Mouse (Mus musculus) CH12.LX (cell line): ENCODE measurements at regions not wholly inside any gene's neighbourhood (a gene's known extent, or its start where the extent isn't known, plus 50 kb on each side); places are given as distances from the start of the nearest gene placed in this dataset.

Experiments used
- DNase-seq: peaks from one replicate; pipeline ENCODE4 v3.0.0-alpha.2; 2013; ENCODE audit errors: extremely low read depth
- H3K27ac ChIP-seq: 2 replicates; pipeline ENCODE4 v1.5.1; 2012; ENCODE audit warnings: low read depth, mild to moderate bottlenecking, control low read depth, moderate library complexity; ENCODE audit not compliant: insufficient read depth
- H3K27me3 ChIP-seq: replicated peaks from 2 replicates; pipeline ENCODE3; 2012; ENCODE audit warnings: inconsistent platforms
- H3K36me3 ChIP-seq, 2 experiments: replicated peaks in 1 of 2; 2 replicates each; pipeline versions ENCODE3 to v1.6.1; 2012; ENCODE audit warnings: inconsistent platforms in 1 of 2, low read length in 1 of 2, mild to moderate bottlenecking in 1 of 2, mixed read lengths in 1 of 2, moderate library complexity in 1 of 2; ENCODE audit not compliant: control insufficient read depth in 1 of 2, insufficient read depth in 1 of 2
- H3K4me1 ChIP-seq, 2 experiments: 2 replicates each; pipeline ENCODE4 v1.6.1; 2012; ENCODE audit warnings: inconsistent platforms in 1 of 2, moderate library complexity in 1 of 2; ENCODE audit not compliant: insufficient read depth in 2 of 2, control insufficient read depth in 1 of 2
- H3K4me2 ChIP-seq: 2 replicates; pipeline ENCODE4 v1.6.1; 2012; ENCODE audit warnings: low read depth, mild to moderate bottlenecking, control low read depth; ENCODE audit not compliant: poor library complexity, insufficient read depth, severe bottlenecking
- H3K4me3 ChIP-seq, 3 experiments: fragments of 150-350 bp in 1 of 3; sonication (generic) in 1 of 3; replicated peaks in 1 of 3; 2 replicates each; pipeline versions ENCODE3 to v1.5.1; 2011 to 2012; ENCODE audit warnings: low read depth in 2 of 3, low read length in 2 of 3, mild to moderate bottlenecking in 2 of 3, moderate library complexity in 2 of 3, control low read depth in 1 of 3, improper control_type of control experiment in 1 of 3, inconsistent platforms in 1 of 3, mixed read lengths in 1 of 3; ENCODE audit not compliant: poor library complexity in 1 of 3
- H3K79me2 ChIP-seq: replicated peaks from 2 replicates; pipeline ENCODE4 v1.6.1; 2012; ENCODE audit warnings: mild to moderate bottlenecking, moderate library complexity; ENCODE audit not compliant: control insufficient read depth, poor library complexity, insufficient read depth, severe bottlenecking; ENCODE audit errors: extremely low read depth
- H3K9ac ChIP-seq: 2 replicates; pipeline ENCODE4 v1.6.1; 2012; ENCODE audit warnings: low read depth, mild to moderate bottlenecking, control low read depth, moderate library complexity; ENCODE audit not compliant: insufficient read depth
- H3K9me3 ChIP-seq: replicated peaks from 2 replicates; pipeline ENCODE3; 2012; ENCODE audit warnings: low read length, inconsistent platforms, mixed read lengths
- BHLHE40 ChIP-seq: IDR thresholded peaks from 2 replicates; pipeline ENCODE4 v1.6.1; 2011; ENCODE audit warnings: mild to moderate bottlenecking, low read depth, low read length, improper control_type of control experiment
- CHD1 ChIP-seq: IDR thresholded peaks from 2 replicates; pipeline ENCODE4 v1.6.1; 2012; ENCODE audit warnings: low read depth, low read length, improper control_type of control experiment, inconsistent platforms
- CTCF ChIP-seq, 2 experiments: IDR thresholded peaks in 1 of 2; conservative IDR thresholded peaks in 1 of 2; 2 replicates each; pipeline ENCODE4 v1.5.1; 2011 to 2012; ENCODE audit warnings: low read depth in 2 of 2, low read length in 2 of 2, improper control_type of control experiment in 1 of 2, inconsistent platforms in 1 of 2, mild to moderate bottlenecking in 1 of 2, moderate library complexity in 1 of 2
- EP300 ChIP-seq: IDR thresholded peaks from 2 replicates; pipeline ENCODE4 v1.6.1; 2011; ENCODE audit warnings: low read length, improper control_type of control experiment
- ETS1 ChIP-seq: conservative IDR thresholded peaks from 2 replicates; pipeline ENCODE4 v1.6.1; 2012; ENCODE audit warnings: low read depth, mild to moderate bottlenecking, inconsistent platforms, low read length, improper control_type of control experiment, moderate library complexity
- HCFC1 ChIP-seq: IDR thresholded peaks from 2 replicates; pipeline ENCODE4 v1.6.1; 2012; ENCODE audit warnings: low read depth, mild to moderate bottlenecking, inconsistent platforms, low read length, improper control_type of control experiment
- IRF4 ChIP-seq: IDR thresholded peaks from 2 replicates; pipeline ENCODE4 v1.6.1; 2014; ENCODE audit warnings: low read depth, mild to moderate bottlenecking, inconsistent platforms, low read length, improper control_type of control experiment
- JUND ChIP-seq: conservative IDR thresholded peaks from 2 replicates; pipeline ENCODE4 v1.6.1; 2011; ENCODE audit warnings: low read depth, low read length, improper control_type of control experiment
- MAFK ChIP-seq: IDR thresholded peaks from 2 replicates; pipeline ENCODE4 v1.6.1; 2011; ENCODE audit warnings: low read length, improper control_type of control experiment; ENCODE audit not compliant: insufficient replicate concordance
- MAX ChIP-seq: IDR thresholded peaks from 2 replicates; pipeline ENCODE4 v1.6.1; 2011; ENCODE audit warnings: low read length, improper control_type of control experiment
- MEF2A ChIP-seq: IDR thresholded peaks from 2 replicates; pipeline ENCODE4 v1.6.1; 2014; ENCODE audit warnings: low read depth, mild to moderate bottlenecking, inconsistent platforms, low read length, improper control_type of control experiment, borderline replicate concordance
- MYC ChIP-seq: IDR thresholded peaks from 2 replicates; pipeline ENCODE4 v1.6.1; 2011; ENCODE audit warnings: low read depth, mild to moderate bottlenecking, improper control_type of control experiment, low read length
- NELFE ChIP-seq: IDR thresholded peaks from 2 replicates; pipeline ENCODE4 v1.6.1; 2011; ENCODE audit warnings: low read depth, low read length, improper control_type of control experiment
- NRF1 ChIP-seq: IDR thresholded peaks from 2 replicates; pipeline ENCODE4 v1.6.1; 2014; ENCODE audit warnings: low read depth, mild to moderate bottlenecking, inconsistent platforms, low read length, improper control_type of control experiment, moderate library complexity
- PAX5 ChIP-seq: IDR thresholded peaks from 2 replicates; pipeline ENCODE4 v1.6.1; 2012; ENCODE audit warnings: low read length, inconsistent platforms, mixed read lengths
- POLR2A ChIP-seq: IDR thresholded peaks from 2 replicates; pipeline ENCODE4 v1.6.1; 2011; ENCODE audit warnings: low read depth, mild to moderate bottlenecking, improper control_type of control experiment, low read length
- RAD21 ChIP-seq: IDR thresholded peaks from 2 replicates; pipeline ENCODE4 v1.6.1; 2011; ENCODE audit warnings: low read depth, mild to moderate bottlenecking, low read length, improper control_type of control experiment, moderate library complexity
- SMC3 ChIP-seq: IDR thresholded peaks from 2 replicates; pipeline ENCODE4 v1.6.1; 2011; ENCODE audit warnings: low read depth, low read length, improper control_type of control experiment
- TCF12 ChIP-seq: IDR thresholded peaks from 2 replicates; pipeline ENCODE4 v1.6.1; 2014; ENCODE audit warnings: low read depth, mild to moderate bottlenecking, inconsistent platforms, low read length, improper control_type of control experiment
- UBTF ChIP-seq: IDR thresholded peaks from 2 replicates; pipeline ENCODE4 v1.6.1; 2012; ENCODE audit warnings: low read depth, mild to moderate bottlenecking, inconsistent platforms, low read length, improper control_type of control experiment, moderate library complexity
- USF1 ChIP-seq: IDR thresholded peaks from 2 replicates; pipeline ENCODE4 v1.6.1; 2014; ENCODE audit warnings: low read depth, mild to moderate bottlenecking, inconsistent platforms, low read length, improper control_type of control experiment
- ZNF384 ChIP-seq: IDR thresholded peaks from 2 replicates; pipeline ENCODE4 v1.6.1; 2012; ENCODE audit warnings: low read depth, low read length, improper control_type of control experiment, inconsistent platforms
- dilution Hi-C: fragments of 300-500 bp; cut with MboI; formaldehyde crosslinking; loops from 2 replicates; pipeline ENCODE4 v1.14.3; 2020; ENCODE audit warnings: low sequenced_read_pairs; ENCODE audit not compliant: extremely low pct_unique_long_range_greater_than_20kb, extremely low pct_ligation_motif_present
- in situ Hi-C: fragments of 300-500 bp; cut with MboI; formaldehyde crosslinking; loops from 3 replicates; pipeline ENCODE4 v1.14.3; 2019; ENCODE audit warnings: low sequenced_read_pairs, low pct_ligation_motif_present, low pct_unique_long_range_greater_than_20kb, mixed read lengths

DNA sequence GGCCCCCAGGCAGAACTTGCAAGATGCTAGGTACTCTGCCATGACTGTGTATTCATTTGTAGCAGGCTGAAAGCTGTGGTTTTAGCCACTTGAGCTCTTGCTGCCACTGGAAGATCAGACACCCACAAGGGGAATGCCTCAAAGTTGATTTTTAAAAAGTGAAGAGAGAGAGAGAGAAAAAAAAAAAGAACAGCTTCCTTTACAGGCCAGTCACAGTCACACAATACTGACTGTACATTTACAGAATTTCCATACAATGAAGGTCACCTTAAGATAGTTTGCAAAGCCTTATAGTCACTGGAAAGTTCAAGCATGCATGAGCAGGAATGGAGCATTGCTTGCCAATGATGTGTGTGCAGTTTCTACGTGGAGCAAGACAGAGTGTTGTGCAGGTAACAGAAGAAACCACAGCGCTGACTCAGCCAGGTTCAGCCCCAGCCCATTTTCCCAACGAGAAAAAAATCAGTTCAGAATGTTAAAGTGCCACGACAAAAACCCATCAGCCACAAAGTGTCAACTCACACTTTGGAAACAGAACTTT, 109.3 kb upstream of the Ado start:
- Histone ChIP-seq H3K9ac (no peak overlapping the region), H3K36me3 (no peaks in the 10 kb centered on the region), H3K9me3 (no peaks in the 10 kb centered on the region), H3K27me3 (no peaks in the 10 kb centered on the region), H3K4me1 (peaks cover 23 to 41% of the 10 kb centered on the region in 2 experiments), H3K4me3 (no peak overlapping the region), H3K4me2 (no peak overlapping the region)
- dilution Hi-C loops = no loop called here
- DNase-seq = no peak
- TF ChIP-seq MAX = 0 out of 2 replicates have a peak, but pooled peaks have one; percentile 15
- TF ChIP-seq NRF1 = no peak
- peak; percentile 42; the same call in 1 of the 2 replicates for TF ChIP-seq TCF12
- TF ChIP-seq MEF2A = no peak; the same call in 1 of the 2 replicates
- TF ChIP-seq ETS1 = peak; percentile 56; the same call in 1 of the 2 replicates
- peak; percentile 38; the same call in 1 of the 2 replicates for TF ChIP-seq IRF4
- TF ChIP-seq MAFK = no peak; the same call in 1 of the 2 replicates
- peak; percentile 68; the same call in 1 of the 2 replicates for TF ChIP-seq EP300
- TF ChIP-seq PAX5 = no peak
- TF ChIP-seq USF1 = no peak
- peak; percentile 89 for TF ChIP-seq ZNF384
- TF ChIP-seq BHLHE40 = peak; percentile 48; the same call in 1 of the 2 replicates
- no peak for TF ChIP-seq RAD21
- TF ChIP-seq SMC3 = no peak
- no peak for TF ChIP-seq POLR2A
- TF ChIP-seq, all 38 proteins: peak for 7
- no peaks in the 10 kb centered on the region for H3K79me2 ChIP-seq
- peak overlapping the region; percentile 33; the same call in 1 of the 2 replicates for H3K27ac ChIP-seq
- in situ Hi-C loops = no loop called here

DNA sequence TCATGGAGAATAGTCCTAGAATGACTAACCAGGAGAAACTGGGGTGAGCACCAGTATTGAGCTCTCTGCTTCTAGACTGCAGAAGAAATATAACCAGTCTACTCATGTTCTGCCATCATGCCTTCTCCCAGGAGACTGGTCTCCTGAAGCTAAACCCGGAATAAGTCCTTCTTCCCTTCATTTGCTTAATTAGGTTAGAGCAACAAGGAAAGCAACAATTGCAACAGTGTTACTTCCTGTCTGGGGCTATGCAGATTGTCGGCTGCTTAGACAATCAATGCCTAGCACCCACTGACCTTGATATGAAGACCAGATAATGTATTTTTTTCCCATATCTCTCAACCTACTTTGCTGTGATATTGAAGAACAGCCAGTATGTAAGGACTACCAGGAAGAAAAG, 108.5 kb upstream of the Ado start:
- H3K9ac ChIP-seq = 0 out of 2 replicates have a peak overlapping the region, but pooled peaks have one; percentile 9
- H3K27ac ChIP-seq = peak overlapping the region; percentile 36; the same call in 1 of the 2 replicates
- H3K27me3 ChIP-seq = no peaks in the 10 kb centered on the region
- H3K4me1 ChIP-seq = peaks cover 20 to 46% of the 10 kb centered on the region in 2 experiments
- no peaks in the 10 kb centered on the region for H3K36me3 ChIP-seq
- in situ Hi-C loops (no loop called here), dilution Hi-C loops (no loop called here)
- H3K9me3 ChIP-seq = peaks cover 3% of the 10 kb centered on the region
- no peak for DNase-seq
- H3K79me2 ChIP-seq = no peaks in the 10 kb centered on the region
- TF ChIP-seq USF1 (no peak), POLR2A (no peak), JUND (no peak), NRF1 (no peak), MYC (no peak), NELFE (no peak), MAX (no peak), HCFC1 (no peak), MAFK (no peak), UBTF (no peak), CHD1 (no peak), MEF2A (no peak), TCF12 (no peak), CTCF (conservative IDR thresholded peaks at IDR 0.05 in 1 of 2, IDR thresholded peaks at IDR 0.05 in 1 of 2; ENCODE audit: low read depth in 2 of 2, low read length in 2 of 2) (no peak)
- TF ChIP-seq, all 38 proteins: peak for 0
- H3K4me3 ChIP-seq = no peak overlapping the region
- H3K4me2 ChIP-seq = peak overlapping the region; percentile 76
